Mouse (Mus musculus) lung, adult 2 months (tissue): ENCODE measurements around the gene Rftn2. TPM values are rescaled to one million over a fixed set of nuclear protein-coding genes. Genes with fewer than 3 reads are reported as not detected.

Experiments used
- DNase-seq: peaks from one replicate; pipeline ENCODE4 v3.0.0; 2022
- H3K4me1 ChIP-seq: fragments of 200-500 bp; 2 replicates; pipeline ENCODE4 v1.6.1; 2011; ENCODE audit warnings: low read length; ENCODE audit not compliant: control insufficient read depth, insufficient read depth
- H3K4me3 ChIP-seq: fragments of 200-500 bp; replicated peaks from 2 replicates; pipeline ENCODE3; 2011; ENCODE audit warnings: low read depth, mild to moderate bottlenecking, control low read depth, low read length; ENCODE audit errors: extremely low read depth
- CTCF ChIP-seq: fragments of 200-500 bp; IDR thresholded peaks from 2 replicates; pipeline ENCODE4 v1.5.1; 2011; ENCODE audit warnings: mild to moderate bottlenecking, low read length, control low read depth; ENCODE audit not compliant: insufficient read depth
- POLR2A ChIP-seq: fragments of 200-500 bp; IDR thresholded peaks from 2 replicates; pipeline ENCODE4 v1.6.1; 2011; ENCODE audit warnings: low read depth, mild to moderate bottlenecking, control low read depth, low read length, borderline replicate concordance; ENCODE audit errors: extremely low read depth
- WGBS: fragments of 180-500 bp; shearing (Covaris S2); methylation state at CpG from one replicate; pipeline ENCODE4 v1.1.7; 2018; 5-methylcytosine and 5-hydroxymethylcytosine counted together
- polyA plus RNA-seq: library from polyadenylated mRNA; depleted of rRNA; stranded (reverse); fragments of >200 nt; gene quantifications from 2 replicates; pipeline ENCODE4 v1.2.3, GENCODE M21; 2012

The Rftn2 gene
- polyA plus RNA-seq, 1 experiment, result 10.9 TPM

DNA sequence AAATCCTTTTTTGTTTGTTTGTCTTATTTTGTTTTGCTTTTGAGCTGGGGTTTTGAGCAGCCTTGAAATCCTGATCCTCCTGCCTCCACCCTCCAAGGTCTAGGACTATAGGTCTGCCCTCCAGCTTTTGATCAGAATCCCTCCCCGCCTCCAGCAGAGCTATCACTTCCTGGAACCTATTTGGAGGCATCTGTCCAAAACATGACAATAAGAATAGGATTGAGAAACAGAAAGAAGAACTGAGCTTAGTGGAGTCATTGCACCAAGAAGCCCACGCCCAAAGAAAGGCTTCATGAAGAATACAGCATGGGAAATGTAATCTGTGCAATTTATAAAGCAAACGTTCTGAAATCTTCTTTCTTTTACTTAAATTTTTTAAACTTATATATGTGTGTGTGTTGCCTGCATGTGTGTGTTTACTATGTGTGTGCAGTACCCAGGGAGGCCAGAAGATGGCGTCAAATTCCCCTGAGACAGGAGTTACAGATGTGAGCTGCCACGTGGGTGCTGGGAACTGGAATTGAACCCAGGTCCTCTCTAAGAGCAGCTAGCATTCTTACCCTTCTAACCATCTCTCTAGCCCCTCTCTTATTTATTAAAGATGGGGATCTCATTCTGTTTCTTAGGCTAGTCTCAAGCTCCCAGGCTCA, 46.5 kb downstream of the Rftn2 start:
- WGBS, result 81% methylated on average over 5 of the region's 5 CpGs
- no peak for DNase-seq
- Histone ChIP-seq H3K4me3 (no peak overlapping the region), H3K4me1 (no peaks in the 10 kb centered on the region)
- no peak for TF ChIP-seq POLR2A
- 0 out of 2 replicates have a peak, but pooled peaks have one; percentile 4 for TF ChIP-seq CTCF

DNA sequence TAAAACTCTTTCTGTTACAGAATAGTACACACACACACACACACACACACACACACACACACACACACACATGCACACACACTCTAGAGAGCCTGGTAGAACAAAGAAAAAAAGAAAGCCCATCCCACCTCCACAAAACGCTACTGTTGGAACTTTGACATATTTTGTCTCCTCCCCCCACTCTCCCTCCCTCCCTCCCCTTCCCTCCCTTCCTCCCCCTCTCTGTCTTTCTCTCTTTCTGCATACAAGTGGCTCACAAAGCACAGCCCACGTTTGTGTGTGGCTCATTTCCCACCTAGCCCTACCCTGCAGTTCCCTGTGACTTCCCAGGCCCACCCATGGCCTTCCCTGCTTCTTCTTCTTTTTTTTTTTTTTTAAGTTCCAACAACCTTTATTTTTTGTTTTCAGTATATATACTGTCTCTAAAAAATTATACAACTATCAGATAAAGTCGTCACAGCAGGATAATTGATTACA, 52.0 kb downstream of the Rftn2 start:
- TF ChIP-seq POLR2A, result no peak
- no peak for TF ChIP-seq CTCF
- H3K4me1 ChIP-seq, result no peaks in the 10 kb centered on the region
- WGBS, result 28% methylated on average over 3 of the region's 3 CpGs
- no peak overlapping the region for H3K4me3 ChIP-seq
- DNase-seq, result no peak

DNA sequence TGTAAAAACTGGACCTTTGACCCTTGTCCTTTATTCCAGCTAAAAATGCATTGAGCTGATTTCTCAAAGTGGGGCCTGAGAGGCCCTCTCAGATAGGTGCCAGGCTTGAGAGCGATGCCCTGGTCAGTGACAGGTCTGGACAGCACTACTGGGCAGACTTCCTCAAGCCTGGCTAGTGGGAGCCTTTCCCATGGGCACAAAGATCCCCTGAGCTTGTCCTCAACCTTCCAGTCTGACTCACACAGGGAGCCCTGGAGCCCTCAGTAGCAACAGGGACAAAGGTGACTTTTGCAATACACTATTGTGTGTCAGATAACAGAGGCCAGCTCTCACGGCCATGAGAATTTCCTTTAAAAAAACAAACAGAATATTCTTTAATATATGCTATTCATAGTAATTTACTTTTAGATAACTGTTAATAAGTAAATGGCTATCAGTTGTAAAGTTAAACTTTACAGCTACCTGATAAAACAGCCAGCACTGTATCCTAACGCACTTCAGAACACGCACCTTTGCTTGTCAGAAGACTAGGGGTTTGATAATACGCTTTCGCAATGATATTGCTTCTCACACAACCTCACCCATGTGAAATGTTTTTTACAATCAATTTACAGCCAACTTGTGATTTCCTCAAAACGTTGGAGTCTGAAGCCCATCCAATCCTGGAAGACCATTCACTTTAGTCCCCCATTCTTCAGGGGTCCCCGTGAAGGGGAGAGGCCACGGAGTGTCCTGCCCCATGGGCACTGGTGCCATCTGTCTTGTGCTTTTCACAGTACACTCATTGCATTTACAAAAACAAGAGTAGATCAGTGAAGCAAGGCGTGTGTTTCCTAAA, 52.6 kb downstream of the Rftn2 start:
- H3K4me3 ChIP-seq, result no peak overlapping the region
- no peak for DNase-seq
- 74% methylated on average over 10 of the region's 10 CpGs for WGBS
- no peaks in the 10 kb centered on the region for H3K4me1 ChIP-seq
- TF ChIP-seq POLR2A (no peak), CTCF (no peak)

DNA sequence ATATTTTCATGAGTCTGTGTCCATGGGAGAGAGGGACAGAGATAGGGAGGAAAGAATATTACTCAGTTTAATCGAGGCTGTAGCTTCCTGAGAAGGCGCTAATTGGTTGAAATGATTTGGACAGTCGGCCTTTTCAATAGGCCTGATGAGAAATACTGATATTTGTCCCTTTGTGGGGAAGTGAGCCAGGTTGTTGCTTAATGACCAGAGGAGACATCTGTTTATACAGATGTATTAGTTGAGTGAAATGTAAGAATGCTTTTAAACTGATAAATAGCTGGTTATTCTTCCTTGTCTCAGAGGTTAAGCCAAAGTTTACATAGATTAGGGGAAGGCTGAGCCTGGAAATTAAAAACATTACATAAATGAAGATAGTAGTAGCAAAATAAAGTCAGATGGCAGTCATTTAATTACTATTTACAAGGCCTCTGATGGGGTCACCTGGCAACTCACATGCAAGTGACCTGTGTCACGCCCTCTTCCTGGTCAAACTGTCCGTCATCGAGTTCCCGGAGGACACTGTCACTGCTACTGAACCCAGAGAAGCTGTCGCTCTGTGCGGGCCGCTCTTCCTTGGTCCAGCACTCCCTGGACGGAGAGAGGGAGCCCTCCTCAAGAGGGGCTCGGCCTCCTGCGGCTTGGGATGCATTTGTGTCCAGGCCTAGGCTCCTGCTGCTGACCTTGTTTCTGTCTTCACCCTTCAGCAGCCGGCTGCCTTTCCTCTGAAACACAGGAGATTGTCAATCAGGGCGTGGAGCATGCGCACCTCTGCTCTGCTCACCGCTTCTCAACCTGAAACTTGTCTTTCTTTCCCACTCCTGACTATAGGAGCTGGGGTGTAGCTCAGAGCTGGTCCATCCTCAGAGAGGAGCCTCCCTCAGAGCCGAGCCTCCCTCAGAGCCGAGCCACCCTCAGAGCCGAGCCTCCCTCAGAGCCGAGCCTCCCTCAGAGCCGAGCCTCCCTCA, 54.9 kb downstream of the Rftn2 start:
- 66% methylated on average over 22 of the region's 22 CpGs for WGBS
- no peak for DNase-seq
- H3K4me3 ChIP-seq, result no peak overlapping the region
- H3K4me1 ChIP-seq, result no peaks in the 10 kb centered on the region
- TF ChIP-seq CTCF, result no peak
- no peak for TF ChIP-seq POLR2A

DNA sequence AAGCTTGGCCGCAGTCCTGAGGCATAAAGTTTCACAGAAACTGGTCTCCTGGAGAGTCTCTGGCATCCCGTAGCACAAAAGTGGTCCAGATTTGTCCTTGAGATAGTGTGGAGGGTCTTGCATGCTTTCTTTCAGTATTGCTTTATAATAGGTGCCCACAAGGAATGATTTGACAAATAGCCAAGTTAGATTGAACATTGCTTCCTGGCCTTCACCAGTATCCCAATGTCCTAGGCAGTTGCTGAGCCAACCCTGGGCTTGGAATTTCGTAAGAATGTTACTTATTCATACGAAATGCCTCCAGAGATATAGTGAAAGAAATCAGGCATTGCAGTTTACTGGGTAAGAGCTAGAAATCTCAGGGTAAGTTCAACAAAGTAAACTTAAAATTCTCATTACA, 58.0 kb downstream of the Rftn2 start:
- WGBS, result 93% methylated on average over 4 of the region's 4 CpGs
- Histone ChIP-seq H3K4me1 (no peaks in the 10 kb centered on the region), H3K4me3 (no peak overlapping the region)
- TF ChIP-seq POLR2A (no peak), CTCF (no peak)
- no peak for DNase-seq

DNA sequence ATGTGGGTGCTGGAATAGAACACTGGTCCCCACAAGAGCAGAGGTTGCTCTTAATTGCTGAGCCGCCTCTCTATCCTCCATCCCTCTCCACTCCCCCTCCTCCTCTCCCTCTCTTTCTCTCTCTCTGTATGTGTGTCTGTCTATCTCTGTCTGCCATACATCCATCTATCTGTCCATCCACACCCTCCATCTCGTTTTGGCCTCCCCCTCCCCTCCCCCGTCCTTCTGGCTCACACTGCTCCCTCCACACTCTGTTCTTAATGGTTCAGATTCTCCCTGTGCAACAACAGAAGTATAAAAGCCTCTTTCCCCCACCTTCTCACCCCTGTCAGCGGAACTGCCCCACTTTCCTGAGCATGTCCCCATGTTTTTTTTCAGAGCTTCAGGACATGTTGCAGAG, 59.0 kb downstream of the Rftn2 start:
- Histone ChIP-seq H3K4me3 (no peak overlapping the region), H3K4me1 (no peaks in the 10 kb centered on the region)
- 82% methylated on average over 4 of the region's 4 CpGs for WGBS
- TF ChIP-seq POLR2A (no peak), CTCF (no peak)
- DNase-seq, result no peak

DNA sequence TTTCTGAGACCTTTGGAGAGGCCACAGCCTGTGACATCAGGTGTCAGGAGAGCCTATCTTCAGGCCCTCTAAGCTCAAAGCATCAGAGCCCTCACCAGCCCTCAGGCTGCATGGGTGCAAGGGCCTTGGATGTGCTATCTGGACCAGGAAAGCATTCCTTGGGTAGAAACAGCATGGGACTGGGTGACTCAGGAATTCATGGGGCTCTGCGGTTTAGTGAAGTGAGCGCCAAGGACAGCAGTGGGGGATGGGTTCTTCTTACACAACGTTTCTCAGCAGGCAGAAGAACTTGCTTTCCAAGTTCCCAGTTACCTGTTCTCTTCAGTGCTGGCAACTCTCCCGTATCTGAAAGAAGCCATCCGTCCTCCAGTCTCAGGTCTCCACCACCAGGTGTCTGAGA, 62.6 kb downstream of the Rftn2 start:
- Histone ChIP-seq H3K4me3 (no peak overlapping the region), H3K4me1 (no peaks in the 10 kb centered on the region)
- DNase-seq, result no peak
- TF ChIP-seq POLR2A (no peak), CTCF (no peak)
- 48% methylated on average over 5 of the region's 5 CpGs for WGBS

DNA sequence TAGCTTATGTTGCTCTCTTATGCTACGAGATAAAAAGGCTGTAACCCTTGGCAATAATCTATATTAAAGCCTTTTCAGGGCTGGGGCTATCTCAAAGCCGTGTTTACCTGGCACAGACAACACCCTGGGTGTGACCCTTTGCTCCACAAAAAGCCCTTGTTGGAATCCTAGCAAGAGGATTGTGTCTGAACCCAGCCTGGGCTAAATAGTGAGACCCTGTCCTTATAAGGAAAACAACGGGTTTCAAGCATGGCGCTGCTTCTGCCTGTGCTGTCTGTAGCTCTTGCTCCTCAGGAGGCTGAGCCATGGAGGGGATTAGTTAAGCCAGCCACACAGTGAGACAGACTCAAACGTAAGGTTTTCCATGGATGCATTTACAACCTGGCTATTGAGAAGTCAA, 63.8 kb downstream of the Rftn2 start:
- TF ChIP-seq CTCF (no peak), POLR2A (no peak)
- no peak overlapping the region for H3K4me3 ChIP-seq
- WGBS, result 65% methylated on average over 5 of the region's 5 CpGs
- H3K4me1 ChIP-seq, result no peaks in the 10 kb centered on the region
- no peak for DNase-seq

DNA sequence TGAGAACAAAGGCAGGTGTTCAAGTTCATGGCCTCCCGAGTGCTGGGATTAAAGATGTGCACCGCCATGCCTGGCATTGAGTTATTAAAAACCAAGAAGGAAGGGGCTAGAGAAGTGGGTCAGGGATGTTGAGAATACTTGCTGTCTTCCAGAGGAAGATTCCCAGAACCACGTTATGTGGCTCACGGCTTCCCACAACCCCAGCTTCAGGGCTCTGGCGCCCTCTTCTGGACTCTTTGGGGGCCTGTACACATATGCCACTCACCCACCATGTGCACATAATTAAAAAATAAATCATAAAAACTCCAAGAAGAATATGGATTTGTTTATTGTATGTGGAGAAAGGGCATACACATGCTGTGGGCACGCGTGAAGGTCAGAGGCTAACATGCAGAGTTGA, 64.7 kb downstream of the Rftn2 start:
- no peak for DNase-seq
- no peaks in the 10 kb centered on the region for H3K4me1 ChIP-seq
- TF ChIP-seq CTCF (peak; percentile 40; the same call in 1 of the 2 replicates), POLR2A (no peak)
- WGBS, result 74% methylated on average over 7 of the region's 7 CpGs
- no peak overlapping the region for H3K4me3 ChIP-seq
